Mouse (Mus musculus): ENCODE data around the gene Lmntd1. TPM values are rescaled to one million over a fixed set of nuclear protein-coding genes. Genes with fewer than 3 reads are reported as not detected.

Lmntd1 gene
- polyA plus RNA-seq, 1 experiment from 2014 or later, result 17.7 TPM

DNA sequence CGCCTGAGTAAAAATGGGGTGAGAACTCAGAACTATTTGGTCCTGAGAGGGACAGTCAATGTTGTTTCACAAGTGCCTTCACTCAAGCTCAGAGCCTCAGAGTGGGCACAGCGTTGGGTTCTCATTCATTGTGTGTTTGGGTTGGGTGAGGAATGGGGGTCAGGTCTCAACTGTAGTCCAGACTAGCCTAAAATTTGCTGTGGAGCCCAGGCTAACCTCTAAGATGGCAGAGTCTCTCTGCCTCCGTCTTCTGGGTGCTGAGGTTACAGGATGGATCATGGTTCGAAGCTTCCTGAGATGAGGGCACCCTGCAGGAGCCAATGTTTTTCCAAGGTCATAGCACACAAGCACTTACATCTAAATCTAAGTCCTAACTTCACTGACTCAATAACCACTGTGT is 37.4 kb downstream of the Lmntd1 start:
- no peak for ATAC-seq (ENCODE audit: insufficient number of reproducible peaks, insufficient read depth, low FRiP score, low read depth)
- H3K4me2 ChIP-seq (ENCODE audit: low read length), result no peak overlapping the region
- no peak overlapping the region for H3K9ac ChIP-seq (ENCODE audit: low read length)
- no peak overlapping the region for H3K27ac ChIP-seq (replicated peaks in 1 of 2; ENCODE audit: control insufficient read depth in 1 of 2, insufficient read depth in 1 of 2, low read depth in 2 of 2, low read length in 2 of 2)
- 95% methylated on average over 4 of the region's 4 CpGs for WGBS
- no peak overlapping the region for H3K4me3 ChIP-seq (ENCODE audit: control insufficient read depth in 1 of 2, insufficient read depth in 1 of 2, low read depth in 1 of 2, low read length in 2 of 2)
- H3K36me3 ChIP-seq (ENCODE audit: control insufficient read depth, insufficient read depth, low read length), result no peaks in the 10 kb centered on the region
- H3K4me1 ChIP-seq (ENCODE audit: control insufficient read depth in 2 of 2, insufficient read depth in 2 of 2, low read length in 2 of 2), result peaks cover 9 to 14% of the 10 kb centered on the region in 2 experiments
- no peaks in the 10 kb centered on the region for H3K9me3 ChIP-seq (ENCODE audit: control insufficient read depth, low read length)
- no peaks in the 10 kb centered on the region for H3K27me3 ChIP-seq (ENCODE audit: control insufficient read depth, insufficient read depth, low read length)

DNA sequence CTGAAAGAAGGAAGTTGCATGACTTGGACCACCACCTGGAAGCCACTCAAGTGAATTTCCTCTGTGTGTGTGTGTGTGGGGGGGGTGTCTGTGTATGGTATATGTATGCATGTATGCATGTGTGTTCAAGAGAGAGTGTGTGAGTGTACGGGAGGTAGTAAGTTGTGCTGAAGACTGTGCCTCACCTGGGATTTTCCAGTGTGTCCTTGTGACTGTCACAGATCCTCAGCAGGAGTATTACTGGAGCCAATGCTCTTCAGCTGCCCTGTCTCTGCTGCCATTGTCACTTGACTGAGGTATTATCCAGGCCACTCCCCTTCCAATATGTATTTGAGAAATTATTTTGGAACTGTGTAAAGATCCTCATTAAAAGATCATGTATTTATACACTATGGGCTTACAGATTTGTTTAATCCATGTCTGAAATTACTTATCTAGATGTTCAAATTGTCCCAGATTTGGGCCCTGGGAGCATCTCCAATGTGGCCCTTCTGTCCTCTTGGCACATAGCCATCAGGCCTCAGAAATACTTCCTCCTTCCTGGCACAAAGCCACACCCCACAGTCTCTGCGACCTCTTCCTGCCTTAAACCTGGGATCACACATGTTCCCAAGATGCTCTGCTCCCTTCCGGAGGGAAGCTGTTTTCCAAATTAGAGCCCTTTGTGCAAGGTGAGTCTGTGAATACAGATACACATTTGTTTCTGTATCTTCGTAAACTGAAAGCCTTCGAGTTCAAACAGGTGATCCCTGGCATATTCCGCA is 40.7 kb downstream of the Lmntd1 start:
- WGBS, result 83% methylated on average over 6 of the region's 6 CpGs
- no peak overlapping the region for H3K9ac ChIP-seq (ENCODE audit: low read length)
- no peak for ATAC-seq (ENCODE audit: insufficient number of reproducible peaks, insufficient read depth, low FRiP score, low read depth)
- H3K27me3 ChIP-seq (ENCODE audit: control insufficient read depth, insufficient read depth, low read length), result no peaks in the 10 kb centered on the region
- no peak overlapping the region for H3K4me3 ChIP-seq (ENCODE audit: control insufficient read depth in 1 of 2, insufficient read depth in 1 of 2, low read depth in 1 of 2, low read length in 2 of 2)
- peaks cover 3 to 5% of the 10 kb centered on the region in 2 experiments; a peak in 3 of 4 replicates for H3K4me1 ChIP-seq (ENCODE audit: control insufficient read depth in 2 of 2, insufficient read depth in 2 of 2, low read length in 2 of 2)
- H3K4me2 ChIP-seq (ENCODE audit: low read length), result no peak overlapping the region
- no peak overlapping the region for H3K27ac ChIP-seq (replicated peaks in 1 of 2; ENCODE audit: control insufficient read depth in 1 of 2, insufficient read depth in 1 of 2, low read depth in 2 of 2, low read length in 2 of 2)
- H3K9me3 ChIP-seq (ENCODE audit: control insufficient read depth, low read length), result no peaks in the 10 kb centered on the region
- H3K36me3 ChIP-seq (ENCODE audit: control insufficient read depth, insufficient read depth, low read length), result no peaks in the 10 kb centered on the region

GRCm38 (mm10) chr6:145568701-145569100 is 45.4 kb downstream of the Lmntd1 start:
- Histone ChIP-seq H3K9ac (ENCODE audit: low read length) (no peak overlapping the region), H3K9me3 (ENCODE audit: control insufficient read depth, low read length) (no peaks in the 10 kb centered on the region), H3K4me1 (ENCODE audit: control insufficient read depth in 2 of 2, insufficient read depth in 2 of 2, low read length in 2 of 2) (peaks cover 6 to 10% of the 10 kb centered on the region in 2 experiments), H3K36me3 (ENCODE audit: control insufficient read depth, insufficient read depth, low read length) (no peaks in the 10 kb centered on the region), H3K27ac (replicated peaks in 1 of 2; ENCODE audit: control insufficient read depth in 1 of 2, insufficient read depth in 1 of 2, low read depth in 2 of 2, low read length in 2 of 2) (no peak overlapping the region), H3K4me3 (ENCODE audit: control insufficient read depth in 1 of 2, insufficient read depth in 1 of 2, low read depth in 1 of 2, low read length in 2 of 2) (no peak overlapping the region), H3K27me3 (ENCODE audit: control insufficient read depth, insufficient read depth, low read length) (no peaks in the 10 kb centered on the region), H3K4me2 (ENCODE audit: low read length) (no peak overlapping the region)
- WGBS, result 83% methylated on average over 3 of the region's 3 CpGs
- ATAC-seq (ENCODE audit: insufficient number of reproducible peaks, insufficient read depth, low FRiP score, low read depth), result no peak

GRCm38 (mm10) chr6:145567832-145568231 is 46.3 kb downstream of the Lmntd1 start:
- 84% methylated on average over 3 of the region's 3 CpGs for WGBS
- Histone ChIP-seq H3K9me3 (ENCODE audit: control insufficient read depth, low read length) (no peaks in the 10 kb centered on the region), H3K4me1 (ENCODE audit: control insufficient read depth in 2 of 2, insufficient read depth in 2 of 2, low read length in 2 of 2) (peaks cover 8 to 10% of the 10 kb centered on the region in 2 experiments), H3K4me2 (ENCODE audit: low read length) (no peak overlapping the region), H3K9ac (ENCODE audit: low read length) (no peak overlapping the region), H3K36me3 (ENCODE audit: control insufficient read depth, insufficient read depth, low read length) (no peaks in the 10 kb centered on the region), H3K4me3 (ENCODE audit: control insufficient read depth in 1 of 2, insufficient read depth in 1 of 2, low read depth in 1 of 2, low read length in 2 of 2) (no peak overlapping the region), H3K27me3 (ENCODE audit: control insufficient read depth, insufficient read depth, low read length) (no peaks in the 10 kb centered on the region), H3K27ac (replicated peaks in 1 of 2; ENCODE audit: control insufficient read depth in 1 of 2, insufficient read depth in 1 of 2, low read depth in 2 of 2, low read length in 2 of 2) (no peak overlapping the region)
- no peak for ATAC-seq (ENCODE audit: insufficient number of reproducible peaks, insufficient read depth, low FRiP score, low read depth)

- no peak overlapping the region for H3K4me3 ChIP-seq (ENCODE audit: control insufficient read depth in 1 of 2, insufficient read depth in 1 of 2, low read depth in 1 of 2, low read length in 2 of 2)
- H3K27me3 ChIP-seq (ENCODE audit: control insufficient read depth, insufficient read depth, low read length), result no peaks in the 10 kb centered on the region
- no peaks in the 10 kb centered on the region for H3K36me3 ChIP-seq (ENCODE audit: control insufficient read depth, insufficient read depth, low read length)
- peaks cover 8 to 10% of the 10 kb centered on the region in 2 experiments for H3K4me1 ChIP-seq (ENCODE audit: control insufficient read depth in 2 of 2, insufficient read depth in 2 of 2, low read length in 2 of 2)
- no peak for ATAC-seq (ENCODE audit: insufficient number of reproducible peaks, insufficient read depth, low FRiP score, low read depth)
- H3K4me2 ChIP-seq (ENCODE audit: low read length), result no peak overlapping the region
- no peaks in the 10 kb centered on the region for H3K9me3 ChIP-seq (ENCODE audit: control insufficient read depth, low read length)
- WGBS, result 29% methylated on average over 8 of the region's 8 CpGs
- no peak overlapping the region for H3K27ac ChIP-seq (replicated peaks in 1 of 2; ENCODE audit: control insufficient read depth in 1 of 2, insufficient read depth in 1 of 2, low read depth in 2 of 2, low read length in 2 of 2)
- H3K9ac ChIP-seq (ENCODE audit: low read length), result 0 out of 2 replicates have a peak overlapping the region, but pooled peaks have one; percentile 21
Measured at GRCm38 (mm10) chr6:145567296-145567695, 46.8 kb downstream of the Lmntd1 start.

GRCm38 (mm10) chr6:145565663-145566062 is 48.5 kb downstream of the Lmntd1 start:
- Histone ChIP-seq H3K9me3 (ENCODE audit: control insufficient read depth, low read length) (no peaks in the 10 kb centered on the region), H3K9ac (ENCODE audit: low read length) (no peak overlapping the region), H3K4me3 (ENCODE audit: control insufficient read depth in 1 of 2, insufficient read depth in 1 of 2, low read depth in 1 of 2, low read length in 2 of 2) (no peak overlapping the region), H3K4me2 (ENCODE audit: low read length) (no peak overlapping the region), H3K27me3 (ENCODE audit: control insufficient read depth, insufficient read depth, low read length) (no peaks in the 10 kb centered on the region), H3K36me3 (ENCODE audit: control insufficient read depth, insufficient read depth, low read length) (no peaks in the 10 kb centered on the region), H3K27ac (replicated peaks in 1 of 2; ENCODE audit: control insufficient read depth in 1 of 2, insufficient read depth in 1 of 2, low read depth in 2 of 2, low read length in 2 of 2) (no peak overlapping the region), H3K4me1 (ENCODE audit: control insufficient read depth in 2 of 2, insufficient read depth in 2 of 2, low read length in 2 of 2) (peaks cover 8 to 10% of the 10 kb centered on the region in 2 experiments)
- no peak for ATAC-seq (ENCODE audit: insufficient number of reproducible peaks, insufficient read depth, low FRiP score, low read depth)
- WGBS, result 86% methylated on average over 5 of the region's 5 CpGs

GRCm38 (mm10) chr6:145564671-145565070 is 49.4 kb downstream of the Lmntd1 start:
- Histone ChIP-seq H3K4me3 (ENCODE audit: control insufficient read depth in 1 of 2, insufficient read depth in 1 of 2, low read depth in 1 of 2, low read length in 2 of 2) (no peak overlapping the region), H3K9ac (ENCODE audit: low read length) (no peak overlapping the region), H3K27me3 (ENCODE audit: control insufficient read depth, insufficient read depth, low read length) (no peaks in the 10 kb centered on the region), H3K36me3 (ENCODE audit: control insufficient read depth, insufficient read depth, low read length) (no peaks in the 10 kb centered on the region), H3K27ac (replicated peaks in 1 of 2; ENCODE audit: control insufficient read depth in 1 of 2, insufficient read depth in 1 of 2, low read depth in 2 of 2, low read length in 2 of 2) (no peak overlapping the region), H3K4me2 (ENCODE audit: low read length) (no peak overlapping the region), H3K9me3 (ENCODE audit: control insufficient read depth, low read length) (no peaks in the 10 kb centered on the region), H3K4me1 (ENCODE audit: control insufficient read depth in 2 of 2, insufficient read depth in 2 of 2, low read length in 2 of 2) (peaks cover 8 to 10% of the 10 kb centered on the region in 2 experiments)
- no peak for ATAC-seq (ENCODE audit: insufficient number of reproducible peaks, insufficient read depth, low FRiP score, low read depth)
- 70% methylated on average over 4 of the region's 4 CpGs for WGBS

All from heart, embryonic 14.5 days (tissue).